Mouse (Mus musculus): Measurements from ENCODE around the gene Syt9. TPM values are rescaled to one million over a fixed set of nuclear protein-coding genes. Genes with fewer than 3 reads are reported as not detected.
"Not testable (repeated sequence)": the region's sequence is repeated elsewhere in the genome, so short reads cannot be mapped to it uniquely, and the experiment has no call there.

Syt9 gene
- total and polyA plus RNA-seq, 3 experiments, result 0.05 TPM; not detected in 2

DNA sequence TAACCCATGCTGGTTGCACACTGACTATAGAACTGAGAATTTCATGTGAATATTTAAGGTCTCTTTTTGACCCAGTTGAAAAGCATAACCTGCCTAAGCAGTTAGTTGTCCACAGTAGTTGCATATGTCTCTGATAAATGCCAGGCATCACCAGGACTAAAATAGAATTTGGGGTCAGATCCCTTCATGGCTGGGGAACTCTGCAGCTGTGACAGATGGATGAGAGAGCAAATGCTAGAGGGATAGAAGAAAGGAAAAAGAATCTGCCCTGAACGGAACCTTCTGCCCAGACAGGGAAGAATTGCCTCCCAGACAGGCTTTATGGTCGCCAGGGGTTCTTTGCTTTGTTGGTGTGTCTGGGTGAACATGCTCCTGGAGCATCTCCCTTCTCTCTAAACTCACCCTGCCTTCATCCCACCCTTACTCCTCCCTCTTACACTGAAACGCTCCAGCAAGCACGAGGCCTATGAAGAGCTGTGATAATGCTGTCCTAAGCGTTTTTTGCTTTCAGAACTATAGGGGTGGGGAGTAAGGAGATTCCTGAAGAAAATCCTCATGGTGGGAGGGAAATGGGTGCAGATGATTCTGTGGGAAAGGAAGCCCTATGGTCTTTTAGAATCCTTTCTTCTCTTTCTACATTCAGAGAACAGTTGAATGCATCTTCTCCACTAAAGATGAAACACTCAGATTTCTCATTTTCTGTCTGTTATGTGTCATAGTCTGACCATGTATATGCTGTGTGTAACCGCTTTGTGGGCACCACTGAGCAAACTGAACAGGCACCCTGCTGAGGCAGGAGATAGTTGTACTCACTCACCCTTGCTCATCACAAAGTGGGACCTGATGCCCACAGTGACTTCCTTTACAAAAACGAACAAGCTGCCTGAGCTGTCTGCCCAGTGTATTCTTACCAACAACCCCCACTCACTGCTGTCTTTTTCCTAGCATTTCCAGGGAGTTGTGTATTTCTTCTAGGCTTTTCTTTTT lies 108.7 kb downstream of the Syt9 start:
- no peak overlapping the region for H3K4me3 ChIP-seq (ENCODE audit: low read depth, low read length)
- TF ChIP-seq TAL1 (conservative IDR thresholded peaks at IDR 0.05; ENCODE audit: low read depth, low read length) (no peak), GATA2 (IDR thresholded peaks at IDR 0.05; ENCODE audit: borderline replicate concordance, low read depth, low read length) (no peak), POLR2AphosphoS5 (IDR thresholded peaks at IDR 0.05; ENCODE audit: insufficient replicate concordance, low read depth, low read length) (no peak), CTCF (IDR thresholded peaks at IDR 0.05; ENCODE audit: low read depth, low read length) (no peak), GATA1 (IDR thresholded peaks at IDR 0.05; ENCODE audit: borderline replicate concordance, low read length) (no peak)
- DNase-seq (ENCODE audit: low spot score), result no peak
- ATAC-seq (ENCODE audit: extremely low read depth, insufficient number of reproducible peaks, low FRiP score, poor library complexity, severe bottlenecking), result no peak
- H3K4me1 ChIP-seq (ENCODE audit: insufficient read depth, low read depth, low read length), result no peaks in the 10 kb centered on the region
- H3K9me3 ChIP-seq (replicated peaks), result peaks cover 15% of the 10 kb centered on the region
- H3K27me3 ChIP-seq (ENCODE audit: insufficient read depth, low read length), result no peaks in the 10 kb centered on the region
- H3K36me3 ChIP-seq (replicated peaks), result no peaks in the 10 kb centered on the region

DNA sequence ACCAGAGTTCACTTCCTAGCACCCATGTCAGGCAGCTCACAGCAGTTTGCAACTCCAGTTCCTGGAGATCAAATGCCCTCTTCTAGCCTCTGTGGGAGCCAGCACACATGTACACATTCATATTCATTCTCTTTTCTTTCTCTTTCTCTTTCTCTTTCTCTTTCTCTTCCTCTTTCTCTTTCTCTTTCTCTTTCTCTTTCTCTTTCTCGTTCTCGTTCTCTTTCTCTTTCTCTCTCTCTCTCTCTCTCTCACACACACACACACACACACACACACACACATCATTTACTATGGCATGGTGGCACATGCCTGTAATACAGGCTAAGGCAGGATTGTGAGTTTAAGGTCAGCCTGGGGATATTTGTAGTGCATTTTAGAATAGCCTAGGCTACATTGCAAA lies 115.2 kb downstream of the Syt9 start:
- not testable (repeated sequence) for H3K36me3 ChIP-seq (replicated peaks); H3K4me3 ChIP-seq (ENCODE audit: low read depth, low read length); H3K4me1 ChIP-seq (ENCODE audit: insufficient read depth, low read depth, low read length); ATAC-seq (ENCODE audit: extremely low read depth, insufficient number of reproducible peaks, low FRiP score, poor library complexity, severe bottlenecking); DNase-seq (ENCODE audit: low spot score); H3K27me3 ChIP-seq (ENCODE audit: insufficient read depth, low read length)
- peaks cover 33% of the 10 kb centered on the region for H3K9me3 ChIP-seq (replicated peaks)

DNA sequence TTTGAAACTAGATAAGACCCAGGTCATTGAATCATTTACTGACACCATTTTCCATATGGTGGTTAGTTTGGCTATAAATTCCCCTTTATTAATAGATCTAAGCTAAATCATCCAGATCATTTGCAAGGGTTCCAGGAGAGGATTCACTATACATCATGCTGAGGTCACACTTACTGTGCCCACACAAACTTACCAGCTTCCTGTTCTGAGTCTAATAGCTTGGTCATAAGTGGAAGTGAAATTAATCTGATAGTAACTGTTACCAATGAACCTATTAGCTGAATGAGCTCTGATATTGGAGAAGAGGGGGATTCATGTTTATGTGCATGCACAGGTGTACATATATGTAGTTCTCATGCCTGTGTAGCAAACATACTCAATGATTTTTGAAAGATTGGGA lies 124.9 kb downstream of the Syt9 start:
- Histone ChIP-seq H3K36me3 (replicated peaks) (no peaks in the 10 kb centered on the region), H3K4me3 (ENCODE audit: low read depth, low read length) (no peak overlapping the region), H3K27me3 (ENCODE audit: insufficient read depth, low read length) (no peaks in the 10 kb centered on the region), H3K9me3 (replicated peaks) (peaks cover 44% of the 10 kb centered on the region), H3K4me1 (ENCODE audit: insufficient read depth, low read depth, low read length) (no peaks in the 10 kb centered on the region)
- ATAC-seq (ENCODE audit: extremely low read depth, insufficient number of reproducible peaks, low FRiP score, poor library complexity, severe bottlenecking) (no peak), DNase-seq (ENCODE audit: low spot score) (no peak)
- TF ChIP-seq GATA2 (IDR thresholded peaks at IDR 0.05; ENCODE audit: borderline replicate concordance, low read depth, low read length) (no peak), CTCF (IDR thresholded peaks at IDR 0.05; ENCODE audit: low read depth, low read length) (no peak), GATA1 (IDR thresholded peaks at IDR 0.05; ENCODE audit: borderline replicate concordance, low read length) (no peak), TAL1 (conservative IDR thresholded peaks at IDR 0.05; ENCODE audit: low read depth, low read length) (no peak), POLR2AphosphoS5 (IDR thresholded peaks at IDR 0.05; ENCODE audit: insufficient replicate concordance, low read depth, low read length) (no peak)

DNA sequence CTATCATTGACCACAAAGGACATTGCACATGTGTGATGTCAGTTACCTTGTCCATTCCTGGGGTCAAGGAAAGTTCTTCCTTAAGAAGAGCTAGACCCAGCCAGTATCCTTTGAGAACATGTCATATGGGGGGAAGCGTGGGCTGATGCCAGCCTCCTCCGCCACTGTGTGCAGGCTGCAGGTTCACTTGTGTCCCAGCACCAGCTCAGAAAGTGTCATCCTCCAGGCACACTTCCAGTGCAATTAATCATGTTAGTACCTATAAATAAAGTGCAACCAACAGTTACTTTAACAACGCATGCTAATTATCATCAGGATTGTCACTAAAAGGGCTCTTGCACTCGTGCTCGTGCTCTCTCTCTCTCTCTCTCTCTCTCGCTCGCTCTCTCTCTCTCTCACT lies 126.4 kb downstream of the Syt9 start:
- DNase-seq (ENCODE audit: low spot score) (no peak), ATAC-seq (ENCODE audit: extremely low read depth, insufficient number of reproducible peaks, low FRiP score, poor library complexity, severe bottlenecking) (no peak)
- Histone ChIP-seq H3K4me3 (ENCODE audit: low read depth, low read length) (no peak overlapping the region), H3K9me3 (replicated peaks) (peaks cover 51% of the 10 kb centered on the region), H3K36me3 (replicated peaks) (no peaks in the 10 kb centered on the region), H3K27me3 (ENCODE audit: insufficient read depth, low read length) (no peaks in the 10 kb centered on the region), H3K4me1 (ENCODE audit: insufficient read depth, low read depth, low read length) (no peaks in the 10 kb centered on the region)
- no peak for TF ChIP-seq TAL1 (conservative IDR thresholded peaks at IDR 0.05; ENCODE audit: low read depth, low read length)
- no peak for TF ChIP-seq POLR2AphosphoS5 (IDR thresholded peaks at IDR 0.05; ENCODE audit: insufficient replicate concordance, low read depth, low read length)
- TF ChIP-seq GATA2 (IDR thresholded peaks at IDR 0.05; ENCODE audit: borderline replicate concordance, low read depth, low read length), result no peak
- no peak for TF ChIP-seq CTCF (IDR thresholded peaks at IDR 0.05; ENCODE audit: low read depth, low read length)
- no peak for TF ChIP-seq GATA1 (IDR thresholded peaks at IDR 0.05; ENCODE audit: borderline replicate concordance, low read length)

DNA sequence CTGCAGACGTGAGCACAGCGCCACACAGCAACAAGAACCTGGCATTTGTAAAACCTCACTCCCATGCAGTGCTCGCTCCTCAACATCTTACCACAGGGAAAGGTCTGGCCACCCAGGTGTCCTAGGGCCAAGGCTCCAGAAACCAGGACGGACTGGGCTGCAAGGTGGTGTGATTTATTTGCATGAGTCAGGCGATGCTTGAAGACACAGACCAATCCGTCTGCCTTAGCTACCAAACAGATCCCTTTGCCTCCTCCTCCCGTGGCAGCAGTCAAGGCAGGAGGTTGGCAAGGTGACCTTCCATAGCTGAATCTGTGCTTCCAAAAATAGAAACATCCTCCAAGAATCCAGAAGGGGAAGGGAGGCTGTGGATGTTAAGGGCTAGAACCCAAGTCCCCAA lies 130.1 kb downstream of the Syt9 start:
- TF ChIP-seq TAL1 (conservative IDR thresholded peaks at IDR 0.05; ENCODE audit: low read depth, low read length) (no peak), CTCF (IDR thresholded peaks at IDR 0.05; ENCODE audit: low read depth, low read length) (no peak), POLR2AphosphoS5 (IDR thresholded peaks at IDR 0.05; ENCODE audit: insufficient replicate concordance, low read depth, low read length) (no peak), GATA2 (IDR thresholded peaks at IDR 0.05; ENCODE audit: borderline replicate concordance, low read depth, low read length) (no peak), GATA1 (IDR thresholded peaks at IDR 0.05; ENCODE audit: borderline replicate concordance, low read length) (no peak)
- H3K9me3 ChIP-seq (replicated peaks), result peaks cover 53% of the 10 kb centered on the region
- H3K4me3 ChIP-seq (ENCODE audit: low read depth, low read length), result no peak overlapping the region
- DNase-seq (ENCODE audit: low spot score) (no peak), ATAC-seq (ENCODE audit: extremely low read depth, insufficient number of reproducible peaks, low FRiP score, poor library complexity, severe bottlenecking) (no peak)
- no peaks in the 10 kb centered on the region for H3K36me3 ChIP-seq (replicated peaks)
- no peaks in the 10 kb centered on the region for H3K4me1 ChIP-seq (ENCODE audit: insufficient read depth, low read depth, low read length)
- no peaks in the 10 kb centered on the region for H3K27me3 ChIP-seq (ENCODE audit: insufficient read depth, low read length)

DNA sequence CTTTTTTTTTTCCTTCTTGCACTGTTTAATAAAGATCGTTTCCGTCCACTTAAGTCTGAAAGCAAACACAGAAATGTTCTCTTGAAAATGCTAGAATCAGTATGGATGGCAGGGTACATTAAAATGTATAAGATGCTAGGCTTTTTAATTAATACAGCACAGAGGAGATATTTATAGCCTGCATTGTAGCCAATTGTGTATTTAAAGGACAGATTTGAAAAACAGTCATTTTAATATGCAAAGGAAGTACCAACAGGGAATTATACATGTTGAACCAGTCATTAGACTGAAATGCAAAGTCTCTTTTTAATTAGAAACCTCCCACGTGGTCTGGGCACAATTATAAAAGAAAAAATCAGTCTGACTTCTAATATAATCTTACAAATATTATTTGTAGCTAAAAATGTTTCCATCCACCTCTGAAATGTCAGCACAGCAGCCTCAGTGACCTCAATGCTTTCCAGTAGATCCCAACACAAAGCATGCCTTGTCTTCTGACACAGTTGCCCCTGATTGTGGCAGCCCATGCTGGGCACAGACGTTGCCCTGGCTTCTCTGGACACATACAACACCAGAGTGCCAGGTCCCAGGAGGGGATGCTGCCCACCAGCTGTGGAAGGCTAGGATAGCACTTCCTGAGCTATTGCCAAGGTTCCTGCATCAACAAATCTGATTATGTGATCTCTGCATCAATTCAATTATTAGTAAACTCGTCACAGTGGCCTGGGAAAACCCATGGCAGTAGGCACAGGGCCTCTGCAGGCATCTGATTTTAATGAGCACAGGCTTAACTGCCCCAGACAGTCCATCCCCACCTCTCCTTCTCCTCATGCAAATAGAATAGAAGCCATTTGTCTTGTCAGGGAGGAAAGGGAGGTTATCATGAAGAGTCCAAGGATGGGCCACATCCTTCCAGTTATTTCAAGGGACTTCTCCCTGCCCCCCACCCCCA lies 134.5 kb downstream of the Syt9 start:
- Histone ChIP-seq H3K4me3 (ENCODE audit: low read depth, low read length) (no peak overlapping the region), H3K9me3 (replicated peaks) (peaks cover 49% of the 10 kb centered on the region), H3K27me3 (ENCODE audit: insufficient read depth, low read length) (no peaks in the 10 kb centered on the region), H3K4me1 (ENCODE audit: insufficient read depth, low read depth, low read length) (no peaks in the 10 kb centered on the region), H3K36me3 (replicated peaks) (no peaks in the 10 kb centered on the region)
- no peak for TF ChIP-seq CTCF (IDR thresholded peaks at IDR 0.05; ENCODE audit: low read depth, low read length)
- no peak for TF ChIP-seq GATA2 (IDR thresholded peaks at IDR 0.05; ENCODE audit: borderline replicate concordance, low read depth, low read length)
- no peak for TF ChIP-seq TAL1 (conservative IDR thresholded peaks at IDR 0.05; ENCODE audit: low read depth, low read length)
- no peak for TF ChIP-seq POLR2AphosphoS5 (IDR thresholded peaks at IDR 0.05; ENCODE audit: insufficient replicate concordance, low read depth, low read length)
- no peak for TF ChIP-seq GATA1 (IDR thresholded peaks at IDR 0.05; ENCODE audit: borderline replicate concordance, low read length)
- no peak for ATAC-seq (ENCODE audit: extremely low read depth, insufficient number of reproducible peaks, low FRiP score, poor library complexity, severe bottlenecking)
- no peak for DNase-seq (ENCODE audit: low spot score)
